Mouse (Mus musculus): ENCODE data around the gene Pcbp3.

Pcbp3 gene

GRCm38 (mm10) chr10:76931122-76931521 is 30.6 kb downstream of the Pcbp3 start:
- 58% methylated on average over 6 of the region's 6 CpGs for WGBS

- 92% methylated on average over 2 of the region's 2 CpGs for WGBS
These were observed 37.2 kb downstream of the Pcbp3 start for GRCm38 (mm10) chr10:76924441-76924840.

- WGBS, result 72% methylated on average over 3 of the region's 3 CpGs
These were observed 43.6 kb downstream of the Pcbp3 start for GRCm38 (mm10) chr10:76918086-76918485.

GRCm38 (mm10) chr10:76906434-76906833 is 55.3 kb downstream of the Pcbp3 start:
- WGBS, result 81% methylated on average over 10 of the region's 10 CpGs

- WGBS, result 79% methylated on average over 14 of the region's 14 CpGs
These were observed 55.7 kb downstream of the Pcbp3 start for GRCm38 (mm10) chr10:76905935-76906341.

GRCm38 (mm10) chr10:76903694-76904093 is 58.0 kb downstream of the Pcbp3 start:
- 56% methylated on average over 3 of the region's 3 CpGs for WGBS

GRCm38 (mm10) chr10:76903099-76903498 is 58.6 kb downstream of the Pcbp3 start:
- WGBS, result 53% methylated on average over 3 of the region's 3 CpGs

GRCm38 (mm10) chr10:76902588-76902987 is 59.1 kb downstream of the Pcbp3 start:
- 36% methylated on average over 6 of the region's 6 CpGs for WGBS

- WGBS, result 96% methylated on average over 4 of the region's 4 CpGs
These were observed 63.3 kb downstream of the Pcbp3 start for GRCm38 (mm10) chr10:76898428-76898827.

- WGBS, result 96% methylated on average over 2 of the region's 2 CpGs
These were observed 70.2 kb downstream of the Pcbp3 start for GRCm38 (mm10) chr10:76891456-76891855.

GRCm38 (mm10) chr10:76883442-76884244 is 78.0 kb downstream of the Pcbp3 start:
- WGBS, result 92% methylated on average over 3 of the region's 3 CpGs

- 66% methylated on average over 17 of the region's 17 CpGs for WGBS
These were observed 78.8 kb downstream of the Pcbp3 start for GRCm38 (mm10) chr10:76882644-76883441.

- 77% methylated on average over 5 of the region's 5 CpGs for WGBS
These were observed 79.8 kb downstream of the Pcbp3 start for GRCm38 (mm10) chr10:76881900-76882299.

- 88% methylated on average over 6 of the region's 6 CpGs for WGBS
These were observed 86.4 kb downstream of the Pcbp3 start for GRCm38 (mm10) chr10:76875310-76875709.

GRCm38 (mm10) chr10:76874879-76875278 is 86.8 kb downstream of the Pcbp3 start:
- 89% methylated on average over 5 of the region's 5 CpGs for WGBS

GRCm38 (mm10) chr10:76874398-76874797 is 87.3 kb downstream of the Pcbp3 start:
- 100% methylated on average over 1 of the region's 1 CpGs for WGBS

GRCm38 (mm10) chr10:76873948-76874347 is 87.7 kb downstream of the Pcbp3 start:
- 30% methylated on average over 10 of the region's 10 CpGs for WGBS

GRCm38 (mm10) chr10:76872736-76873135 is 89.0 kb downstream of the Pcbp3 start:
- WGBS, result 88% methylated on average over 8 of the region's 8 CpGs

- 70% methylated on average over 3 of the region's 3 CpGs for WGBS
These were observed 100.7 kb downstream of the Pcbp3 start for GRCm38 (mm10) chr10:76860998-76861397.

- 54% methylated on average over 12 of the region's 12 CpGs for WGBS
These were observed 102.1 kb downstream of the Pcbp3 start for GRCm38 (mm10) chr10:76859355-76860127.

GRCm38 (mm10) chr10:76857879-76858278 is 103.8 kb downstream of the Pcbp3 start:
- WGBS, result 86% methylated on average over 2 of the region's 2 CpGs

GRCm38 (mm10) chr10:76846480-76846879 is 115.2 kb downstream of the Pcbp3 start:
- WGBS, result 89% methylated on average over 5 of the region's 5 CpGs

Measured in cerebral cortex, adult 2 months (tissue).